Mouse (Mus musculus): ENCODE measurements around the gene Sema3f. TPM values are rescaled to one million over a fixed set of nuclear protein-coding genes. Genes with fewer than 3 reads are reported as not detected.

Sema3f gene
- polyA plus RNA-seq, 1 experiment from 2014 or later: 0.86 TPM

- H3K36me3 ChIP-seq (ENCODE audit: control insufficient read depth, insufficient read depth): no peaks in the 10 kb centered on the region
- no peak overlapping the region for H3K9ac ChIP-seq (ENCODE audit: low read depth, low read length)
- 65% methylated on average over 9 of the region's 9 CpGs for WGBS (ENCODE audit: insufficient replicate concordance)
- ATAC-seq (ENCODE audit: low read depth): no peak
- peaks cover 40% of the 10 kb centered on the region for H3K27me3 ChIP-seq (ENCODE audit: control insufficient read depth, insufficient read depth, low read depth, low read length)
- no peak overlapping the region for H3K4me3 ChIP-seq (ENCODE audit: low read depth, low read length)
- H3K9me3 ChIP-seq (replicated peaks; ENCODE audit: control insufficient read depth, low read length): no peaks in the 10 kb centered on the region
- no peak overlapping the region for H3K4me2 ChIP-seq (ENCODE audit: low read depth, low read length)
- H3K27ac ChIP-seq (ENCODE audit: low read length): no peak overlapping the region
- no peaks in the 10 kb centered on the region; the same call in 1 of the 2 replicates for H3K4me1 ChIP-seq (ENCODE audit: control insufficient read depth, low read depth, low read length)
These were observed 46.8 kb downstream of the Sema3f start for GRCm38 (mm10) chr9:107663525-107663924.

DNA sequence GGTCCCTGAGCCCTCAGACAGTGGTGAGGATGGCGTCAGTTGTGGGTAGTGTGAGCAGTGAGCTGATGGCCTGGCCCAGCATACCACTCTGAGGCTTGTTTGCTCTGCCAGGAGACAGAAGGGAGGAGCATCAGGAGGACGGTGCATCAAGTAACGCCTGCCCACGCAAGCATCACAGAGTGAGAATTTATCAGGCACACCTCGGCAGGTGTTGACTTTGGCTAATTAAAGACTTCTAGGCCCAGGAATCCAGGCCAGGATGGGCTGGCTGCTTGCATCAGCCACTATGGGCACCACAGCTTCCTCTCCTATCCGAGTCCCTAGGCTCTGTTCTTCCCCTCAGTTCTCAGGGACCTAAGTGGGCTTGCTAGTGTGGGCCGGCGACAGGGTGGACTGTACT is 47.9 kb downstream of the Sema3f start:
- H3K27me3 ChIP-seq (ENCODE audit: control insufficient read depth, insufficient read depth, low read depth, low read length): peaks cover 28% of the 10 kb centered on the region

DNA sequence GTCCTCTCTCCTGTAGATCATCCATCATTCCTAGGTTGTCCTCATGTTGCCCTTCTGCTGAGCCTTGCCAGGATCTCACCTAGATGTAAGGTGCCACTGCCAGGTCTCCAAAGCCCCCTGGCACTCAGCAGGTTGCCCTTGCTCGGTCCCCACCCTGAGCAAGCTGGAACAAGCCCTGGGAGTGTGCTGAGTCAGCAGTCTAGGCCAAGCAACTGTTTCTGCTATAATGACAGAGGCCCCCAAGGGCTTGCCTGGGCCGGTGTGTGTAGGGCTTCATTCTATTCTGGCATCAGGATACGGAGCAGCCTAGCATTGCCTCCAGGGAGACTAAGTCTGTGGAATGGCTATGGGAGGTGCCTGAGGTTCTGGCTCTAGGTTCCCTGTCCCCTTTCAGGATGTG is 49.5 kb downstream of the Sema3f start:
- H3K4me2 ChIP-seq (ENCODE audit: low read depth, low read length): no peak overlapping the region
- H3K4me3 ChIP-seq (ENCODE audit: low read depth, low read length): no peak overlapping the region
- H3K27me3 ChIP-seq (ENCODE audit: control insufficient read depth, insufficient read depth, low read depth, low read length): peaks cover 12% of the 10 kb centered on the region
- WGBS (ENCODE audit: insufficient replicate concordance): 58% methylated on average over 3 of the region's 3 CpGs
- H3K27ac ChIP-seq (ENCODE audit: low read length): no peak overlapping the region
- ATAC-seq (ENCODE audit: low read depth): no peak
- no peaks in the 10 kb centered on the region for H3K4me1 ChIP-seq (ENCODE audit: control insufficient read depth, low read depth, low read length)
- no peak overlapping the region for H3K9ac ChIP-seq (ENCODE audit: low read depth, low read length)
- H3K36me3 ChIP-seq (ENCODE audit: control insufficient read depth, insufficient read depth): no peaks in the 10 kb centered on the region
- H3K9me3 ChIP-seq (replicated peaks; ENCODE audit: control insufficient read depth, low read length): no peaks in the 10 kb centered on the region

More for the DNA sequence above, 47.9 kb downstream of the Sema3f start:
- no peak overlapping the region for H3K9ac ChIP-seq (ENCODE audit: low read depth, low read length)
- H3K4me3 ChIP-seq (ENCODE audit: low read depth, low read length): no peak overlapping the region
- H3K4me1 ChIP-seq (ENCODE audit: control insufficient read depth, low read depth, low read length): no peaks in the 10 kb centered on the region
- 63% methylated on average over 8 of the region's 8 CpGs for WGBS (ENCODE audit: insufficient replicate concordance)
- no peaks in the 10 kb centered on the region for H3K9me3 ChIP-seq (replicated peaks; ENCODE audit: control insufficient read depth, low read length)
- no peak overlapping the region for H3K27ac ChIP-seq (ENCODE audit: low read length)
- no peaks in the 10 kb centered on the region for H3K36me3 ChIP-seq (ENCODE audit: control insufficient read depth, insufficient read depth)
- H3K4me2 ChIP-seq (ENCODE audit: low read depth, low read length): no peak overlapping the region
- no peak for ATAC-seq (ENCODE audit: low read depth)

- Histone ChIP-seq H3K27ac (ENCODE audit: low read length) (no peak overlapping the region), H3K36me3 (ENCODE audit: control insufficient read depth, insufficient read depth) (no peaks in the 10 kb centered on the region), H3K4me3 (ENCODE audit: low read depth, low read length) (no peak overlapping the region), H3K4me2 (ENCODE audit: low read depth, low read length) (no peak overlapping the region), H3K4me1 (ENCODE audit: control insufficient read depth, low read depth, low read length) (no peaks in the 10 kb centered on the region), H3K27me3 (ENCODE audit: control insufficient read depth, insufficient read depth, low read depth, low read length) (peaks cover 4% of the 10 kb centered on the region), H3K9ac (ENCODE audit: low read depth, low read length) (no peak overlapping the region), H3K9me3 (replicated peaks; ENCODE audit: control insufficient read depth, low read length) (no peaks in the 10 kb centered on the region)
- no peak for ATAC-seq (ENCODE audit: low read depth)
- WGBS (ENCODE audit: insufficient replicate concordance): 53% methylated on average over 3 of the region's 3 CpGs
These were observed 50.3 kb downstream of the Sema3f start for GRCm38 (mm10) chr9:107659961-107660360.

GRCm38 (mm10) chr9:107659551-107659950 is 50.7 kb downstream of the Sema3f start:
- no peak overlapping the region for H3K4me3 ChIP-seq (ENCODE audit: low read depth, low read length)
- no peaks in the 10 kb centered on the region for H3K4me1 ChIP-seq (ENCODE audit: control insufficient read depth, low read depth, low read length)
- 68% methylated on average over 10 of the region's 10 CpGs for WGBS (ENCODE audit: insufficient replicate concordance)
- H3K9me3 ChIP-seq (replicated peaks; ENCODE audit: control insufficient read depth, low read length): no peaks in the 10 kb centered on the region
- H3K27ac ChIP-seq (ENCODE audit: low read length): no peak overlapping the region
- no peak for ATAC-seq (ENCODE audit: low read depth)
- H3K27me3 ChIP-seq (ENCODE audit: control insufficient read depth, insufficient read depth, low read depth, low read length): no peaks in the 10 kb centered on the region
- no peak overlapping the region for H3K9ac ChIP-seq (ENCODE audit: low read depth, low read length)
- no peak overlapping the region for H3K4me2 ChIP-seq (ENCODE audit: low read depth, low read length)
- H3K36me3 ChIP-seq (ENCODE audit: control insufficient read depth, insufficient read depth): no peaks in the 10 kb centered on the region

- no peaks in the 10 kb centered on the region for H3K4me1 ChIP-seq (ENCODE audit: control insufficient read depth, low read depth, low read length)
- no peak overlapping the region for H3K4me3 ChIP-seq (ENCODE audit: low read depth, low read length)
- no peaks in the 10 kb centered on the region for H3K27me3 ChIP-seq (ENCODE audit: control insufficient read depth, insufficient read depth, low read depth, low read length)
- H3K36me3 ChIP-seq (ENCODE audit: control insufficient read depth, insufficient read depth): no peaks in the 10 kb centered on the region
- H3K9ac ChIP-seq (ENCODE audit: low read depth, low read length): no peak overlapping the region
- H3K9me3 ChIP-seq (replicated peaks; ENCODE audit: control insufficient read depth, low read length): no peaks in the 10 kb centered on the region
- no peak for ATAC-seq (ENCODE audit: low read depth)
- WGBS (ENCODE audit: insufficient replicate concordance): 60% methylated on average over 6 of the region's 6 CpGs
- no peak overlapping the region for H3K27ac ChIP-seq (ENCODE audit: low read length)
- H3K4me2 ChIP-seq (ENCODE audit: low read depth, low read length): no peak overlapping the region
These were observed 52.2 kb downstream of the Sema3f start for GRCm38 (mm10) chr9:107658096-107658495.

- no peaks in the 10 kb centered on the region for H3K9me3 ChIP-seq (replicated peaks; ENCODE audit: control insufficient read depth, low read length)
- no peak overlapping the region for H3K4me2 ChIP-seq (ENCODE audit: low read depth, low read length)
- WGBS (ENCODE audit: insufficient replicate concordance): 55% methylated on average over 5 of the region's 5 CpGs
- H3K4me3 ChIP-seq (ENCODE audit: low read depth, low read length): no peak overlapping the region
- no peaks in the 10 kb centered on the region for H3K36me3 ChIP-seq (ENCODE audit: control insufficient read depth, insufficient read depth)
- no peaks in the 10 kb centered on the region for H3K27me3 ChIP-seq (ENCODE audit: control insufficient read depth, insufficient read depth, low read depth, low read length)
- H3K9ac ChIP-seq (ENCODE audit: low read depth, low read length): no peak overlapping the region
- no peaks in the 10 kb centered on the region for H3K4me1 ChIP-seq (ENCODE audit: control insufficient read depth, low read depth, low read length)
- no peak for ATAC-seq (ENCODE audit: low read depth)
- H3K27ac ChIP-seq (ENCODE audit: low read length): no peak overlapping the region
These were observed 53.1 kb downstream of the Sema3f start for GRCm38 (mm10) chr9:107657144-107657543.

DNA sequence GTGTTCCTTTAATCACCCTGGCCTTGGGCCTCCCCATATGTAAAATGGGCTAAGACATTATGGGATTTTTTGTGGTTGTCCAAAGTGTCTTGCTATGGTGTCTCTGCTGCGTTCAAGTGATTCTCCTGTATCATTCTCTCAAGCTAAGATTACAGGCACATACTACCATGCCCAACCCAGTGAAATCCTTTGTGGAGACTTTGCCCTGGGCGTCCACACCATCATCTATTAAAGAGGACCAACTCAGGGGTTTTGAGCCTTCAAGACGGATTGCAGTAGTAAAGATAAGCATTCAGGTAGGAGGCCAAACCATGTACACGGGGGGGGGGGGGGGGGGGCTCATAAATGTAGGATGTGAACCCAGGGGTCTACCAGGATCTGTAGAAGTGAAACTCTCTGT is 55.7 kb downstream of the Sema3f start:
- no peaks in the 10 kb centered on the region for H3K27me3 ChIP-seq (ENCODE audit: control insufficient read depth, insufficient read depth, low read depth, low read length)
- H3K36me3 ChIP-seq (ENCODE audit: control insufficient read depth, insufficient read depth): no peaks in the 10 kb centered on the region
- 47% methylated on average over 4 of the region's 4 CpGs for WGBS (ENCODE audit: insufficient replicate concordance)
- H3K9ac ChIP-seq (ENCODE audit: low read depth, low read length): no peak overlapping the region
- ATAC-seq (ENCODE audit: low read depth): no peak
- H3K4me1 ChIP-seq (ENCODE audit: control insufficient read depth, low read depth, low read length): no peaks in the 10 kb centered on the region
- H3K4me3 ChIP-seq (ENCODE audit: low read depth, low read length): no peak overlapping the region
- H3K27ac ChIP-seq (ENCODE audit: low read length): no peak overlapping the region
- H3K4me2 ChIP-seq (ENCODE audit: low read depth, low read length): no peak overlapping the region
- H3K9me3 ChIP-seq (replicated peaks; ENCODE audit: control insufficient read depth, low read length): no peaks in the 10 kb centered on the region

- Histone ChIP-seq H3K27me3 (ENCODE audit: control insufficient read depth, insufficient read depth, low read depth, low read length) (no peaks in the 10 kb centered on the region), H3K4me1 (ENCODE audit: control insufficient read depth, low read depth, low read length) (no peaks in the 10 kb centered on the region), H3K27ac (ENCODE audit: low read length) (0 out of 2 replicates have a peak overlapping the region, but pooled peaks have one; percentile 26), H3K36me3 (ENCODE audit: control insufficient read depth, insufficient read depth) (no peaks in the 10 kb centered on the region), H3K9me3 (replicated peaks; ENCODE audit: control insufficient read depth, low read length) (no peaks in the 10 kb centered on the region), H3K4me2 (ENCODE audit: low read depth, low read length) (no peak overlapping the region), H3K9ac (ENCODE audit: low read depth, low read length) (no peak overlapping the region), H3K4me3 (ENCODE audit: low read depth, low read length) (no peak overlapping the region)
- peak; percentile 76 for ATAC-seq (ENCODE audit: low read depth)
- WGBS (ENCODE audit: insufficient replicate concordance): 43% methylated on average over 2 of the region's 2 CpGs
These were observed 56.8 kb downstream of the Sema3f start for GRCm38 (mm10) chr9:107653474-107653873.
